Mouse (Mus musculus): ENCODE measurements at regions not wholly inside any gene's neighbourhood (a gene's known extent, or its start where the extent isn't known, plus 50 kb on each side); places are given as distances from the start of the nearest gene placed in this dataset.

GRCm38 (mm10) chr3:144078198-144078935 lies 126.7 kb downstream of the Lmo4 start:
- DNase-seq (ENCODE audit: low read depth) = no peak

- DNase-seq (ENCODE audit: low read depth) = peak; percentile 19
Measured at GRCm38 (mm10) chr3:144069979-144070540, 135.0 kb downstream of the Lmo4 start.

- no peak for DNase-seq (ENCODE audit: low read depth)
Measured at GRCm38 (mm10) chr3:144067016-144067415, 138.0 kb downstream of the Lmo4 start.

- no peak for DNase-seq (ENCODE audit: low read depth)
Measured at GRCm38 (mm10) chr3:144058106-144058505, 146.9 kb downstream of the Lmo4 start.

GRCm38 (mm10) chr3:144050341-144050740 lies 154.7 kb downstream of the Lmo4 start:
- no peak for DNase-seq (ENCODE audit: low read depth)

GRCm38 (mm10) chr3:144049270-144049669 lies 155.8 kb downstream of the Lmo4 start:
- no peak for DNase-seq (ENCODE audit: low read depth)

- DNase-seq (ENCODE audit: low read depth) = no peak
Measured at GRCm38 (mm10) chr3:144044366-144044765, 160.7 kb downstream of the Lmo4 start.

GRCm38 (mm10) chr3:144041788-144042187 lies 163.2 kb downstream of the Lmo4 start:
- no peak for DNase-seq (ENCODE audit: low read depth)

- no peak for DNase-seq (ENCODE audit: low read depth)
Measured at GRCm38 (mm10) chr3:144039498-144039897, 165.5 kb downstream of the Lmo4 start.

- DNase-seq (ENCODE audit: low read depth) = no peak
Measured at GRCm38 (mm10) chr3:144029611-144030010, 175.4 kb downstream of the Lmo4 start.

GRCm38 (mm10) chr3:144029121-144029520 lies 175.9 kb downstream of the Lmo4 start:
- DNase-seq (ENCODE audit: low read depth) = no peak

- DNase-seq (ENCODE audit: low read depth) = no peak
Measured at GRCm38 (mm10) chr3:144027134-144027980, 177.7 kb downstream of the Lmo4 start.

- no peak for DNase-seq (ENCODE audit: low read depth)
Measured at GRCm38 (mm10) chr3:144025451-144026125, 179.4 kb downstream of the Lmo4 start.

GRCm38 (mm10) chr3:144024216-144024615 lies 180.8 kb downstream of the Lmo4 start:
- no peak for DNase-seq (ENCODE audit: low read depth)

- no peak for DNase-seq (ENCODE audit: low read depth)
Measured at GRCm38 (mm10) chr3:144023058-144023457, 182.0 kb downstream of the Lmo4 start.

GRCm38 (mm10) chr3:144021969-144022368 lies 183.1 kb downstream of the Lmo4 start:
- no peak for DNase-seq (ENCODE audit: low read depth)

GRCm38 (mm10) chr3:144020189-144020940 lies 184.7 kb downstream of the Lmo4 start:
- no peak for DNase-seq (ENCODE audit: low read depth)

- DNase-seq (ENCODE audit: low read depth) = no peak
Measured at GRCm38 (mm10) chr3:144019293-144019692, 185.7 kb downstream of the Lmo4 start.

GRCm38 (mm10) chr3:144018559-144018958 lies 186.5 kb downstream of the Lmo4 start:
- no peak for DNase-seq (ENCODE audit: low read depth)

- DNase-seq (ENCODE audit: low read depth) = no peak
Measured at GRCm38 (mm10) chr3:144015236-144015635, 189.8 kb downstream of the Lmo4 start.

- no peak for DNase-seq (ENCODE audit: low read depth)
Measured at GRCm38 (mm10) chr3:144013481-144014125, 191.4 kb downstream of the Lmo4 start.

All from fibroblast of lung, adult 2 months (primary cell).